Mouse (Mus musculus) cerebellum, adult 9-10 months (tissue): ENCODE measurements around the gene 2310007B03Rik.
A peak's percentile ranks its signal among the peaks of the same experiment; 100 is the strongest.

Experiments used
- DNase-seq: peaks from one replicate; pipeline ENCODE4 v3.0.0; 2022

2310007B03Rik gene

DNA sequence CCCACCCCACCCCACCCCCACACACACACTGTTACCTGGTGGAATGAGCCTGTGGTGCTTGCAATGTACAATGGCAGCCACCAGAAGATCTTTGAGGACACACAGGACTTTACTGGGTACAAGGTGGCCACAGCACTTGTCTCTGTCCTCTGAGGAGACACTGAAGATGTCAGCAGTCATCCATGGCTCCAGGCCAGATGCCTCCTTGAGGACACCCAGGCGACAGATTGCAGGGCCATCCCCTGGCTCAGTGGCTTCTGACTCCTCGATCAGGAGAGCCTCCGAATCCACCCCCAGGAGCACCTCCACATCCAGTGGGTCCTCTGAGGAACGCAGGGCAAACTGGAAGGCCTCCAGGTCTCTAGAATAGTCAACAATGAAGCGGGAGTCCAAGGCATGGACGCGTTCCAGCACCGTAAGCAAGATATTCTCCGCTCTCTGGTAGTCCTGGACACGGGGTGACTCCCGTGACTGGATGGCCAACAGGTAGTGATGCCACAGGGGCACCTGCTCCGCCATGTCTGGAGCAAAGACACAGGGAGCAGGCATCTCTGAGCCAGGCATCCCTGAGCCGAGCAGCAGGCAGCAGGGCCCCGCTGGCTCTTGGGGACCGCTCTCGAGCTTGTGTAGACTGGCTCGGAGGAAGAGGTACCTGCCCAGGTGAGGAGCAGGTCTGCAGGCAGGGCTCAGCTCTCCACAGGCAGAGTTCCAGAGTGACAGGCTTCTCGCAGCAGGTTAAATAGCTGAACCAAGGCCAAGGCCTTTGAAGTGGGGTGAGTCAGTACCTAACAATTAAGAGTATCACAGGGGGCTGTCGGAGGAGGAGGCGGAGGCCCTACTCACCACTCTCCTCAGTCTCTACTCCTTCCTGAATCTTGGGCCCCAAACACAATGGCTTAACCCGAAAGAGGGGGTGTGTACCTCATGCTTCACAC is 915 bp downstream of the 2310007B03Rik start:
- DNase-seq = peak; percentile 23

DNA sequence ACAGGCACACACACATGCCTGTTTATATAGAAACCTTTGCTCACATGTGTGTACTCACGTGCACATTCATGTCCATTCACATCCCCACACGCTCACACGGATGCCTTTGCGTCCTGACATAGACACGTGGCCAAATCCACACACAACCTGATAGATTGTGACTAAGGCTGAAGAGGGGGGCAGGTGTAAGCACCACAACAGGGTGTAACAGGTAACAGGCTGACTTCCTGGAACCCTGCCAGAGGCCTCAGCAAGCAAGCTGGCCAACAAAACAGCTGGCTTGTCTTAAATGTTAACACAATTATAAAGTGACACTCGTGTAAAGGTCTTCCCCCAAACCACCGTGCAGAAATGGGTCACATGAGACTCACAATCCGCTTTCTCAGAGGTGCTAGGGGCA is 1.8 kb downstream of the 2310007B03Rik start:
- no peak for DNase-seq

DNA sequence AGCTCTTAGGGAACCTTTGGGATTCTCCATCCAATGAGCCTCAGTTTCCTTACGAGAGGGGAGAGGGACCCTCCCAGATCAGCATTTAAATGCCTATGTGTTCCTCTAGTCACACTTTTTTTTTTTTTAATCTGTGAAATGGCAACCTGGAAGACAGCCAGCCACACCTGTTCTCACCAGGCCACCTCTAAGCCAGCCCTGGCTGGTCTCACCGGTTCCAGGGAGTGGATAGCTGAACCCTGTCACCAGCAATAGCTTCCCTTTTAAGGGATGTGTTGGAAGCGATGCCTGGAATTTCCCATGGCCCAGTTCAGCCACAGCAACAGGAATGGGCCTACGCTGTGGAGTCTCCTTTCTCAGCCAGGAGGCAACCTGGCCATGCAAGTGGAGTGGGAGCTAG is 3.2 kb downstream of the 2310007B03Rik start:
- DNase-seq = no peak

DNA sequence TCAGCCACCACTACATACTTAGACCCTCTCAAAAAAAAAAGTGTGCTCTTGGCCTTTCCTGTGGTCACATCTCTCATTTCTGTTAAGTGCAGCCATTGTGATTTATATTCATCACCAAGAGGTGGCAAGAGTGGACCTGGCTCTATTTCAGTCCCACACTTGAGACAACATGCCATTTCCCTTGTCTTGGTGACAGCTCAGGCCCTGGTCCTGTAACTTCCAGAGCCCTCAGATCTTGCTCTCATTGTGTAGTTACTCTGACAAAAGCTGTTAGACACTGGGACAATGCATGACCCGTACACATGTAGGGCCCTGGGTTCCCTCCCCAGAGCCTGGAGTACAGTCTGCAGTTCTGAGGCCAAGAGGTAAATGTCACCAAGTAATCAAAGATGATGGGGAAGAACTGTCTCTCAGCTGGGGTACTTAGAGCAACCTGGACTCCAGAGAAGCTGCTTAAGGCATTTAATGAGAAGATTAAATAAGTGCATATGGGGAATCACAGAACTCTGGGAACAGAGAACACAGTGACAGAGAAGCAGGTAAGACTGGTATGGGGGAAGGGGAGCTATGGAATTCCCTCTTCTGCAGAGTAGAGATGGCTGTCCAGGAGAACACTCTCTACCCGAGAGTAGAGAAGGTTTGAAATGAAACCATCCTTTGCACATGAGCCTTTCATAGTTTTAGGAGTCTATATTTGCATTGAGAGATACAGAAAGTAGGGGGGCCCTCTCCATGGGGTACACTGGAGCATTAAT is 9.7 kb downstream of the 2310007B03Rik start:
- DNase-seq = no peak

DNA sequence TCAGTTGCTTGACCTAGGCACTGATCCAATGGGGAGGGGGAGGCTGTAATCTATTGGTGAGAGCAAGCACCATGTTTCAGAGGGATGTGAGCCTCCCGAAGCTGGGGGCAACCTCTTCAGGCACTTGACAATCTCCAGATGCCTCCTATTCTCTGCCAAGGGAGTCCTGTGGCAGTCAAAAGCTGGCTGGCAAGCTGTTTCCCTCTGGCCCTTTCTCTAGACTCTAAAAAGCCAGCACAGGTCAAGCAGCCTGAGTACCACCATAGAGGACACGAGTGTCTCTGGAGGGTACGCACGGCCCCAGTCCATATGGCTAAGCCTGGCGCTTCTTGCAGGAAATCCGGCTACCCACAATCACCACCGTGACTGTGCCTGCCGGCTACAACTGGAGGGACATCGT is 16.6 kb downstream of the 2310007B03Rik start:
- no peak for DNase-seq

DNA sequence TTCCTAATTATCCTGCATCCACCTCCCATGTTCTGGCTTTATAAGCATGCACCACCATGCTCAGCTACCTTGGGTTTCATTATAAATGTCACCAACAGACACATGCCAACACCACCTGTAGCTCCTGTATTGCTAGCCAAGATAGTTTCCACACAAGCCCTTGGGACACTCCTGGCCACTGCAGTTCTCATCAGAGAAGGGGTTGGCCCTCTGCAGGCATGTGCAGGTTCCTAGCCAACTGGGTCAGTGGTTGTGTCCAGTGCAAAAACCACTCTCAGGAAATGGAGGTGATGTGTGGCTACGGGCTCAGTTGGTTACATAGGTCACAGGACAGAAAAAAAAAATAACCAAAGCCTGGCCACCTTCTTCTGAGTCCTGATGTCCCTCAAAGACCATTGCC is 17.9 kb downstream of the 2310007B03Rik start:
- no peak for DNase-seq

DNA sequence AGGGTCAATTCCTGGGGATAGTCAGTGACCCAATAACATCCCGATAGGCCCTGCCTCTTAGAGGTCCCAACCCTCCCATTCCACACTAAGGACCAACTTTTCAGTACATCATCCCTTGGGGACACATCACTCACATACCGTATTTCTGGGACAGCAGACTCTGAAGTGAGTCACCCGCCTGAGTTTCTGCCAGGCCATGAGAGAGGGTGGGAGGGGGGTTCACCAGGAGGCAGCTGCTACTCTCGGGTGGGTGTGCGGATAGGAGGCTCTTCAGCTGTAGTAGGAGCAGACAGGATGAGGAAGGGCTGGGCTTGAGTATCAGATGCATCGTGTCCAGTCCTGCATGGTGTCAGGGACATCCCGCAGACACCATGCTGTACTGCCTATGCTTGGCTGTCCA is 21.0 kb downstream of the 2310007B03Rik start:
- no peak for DNase-seq

DNA sequence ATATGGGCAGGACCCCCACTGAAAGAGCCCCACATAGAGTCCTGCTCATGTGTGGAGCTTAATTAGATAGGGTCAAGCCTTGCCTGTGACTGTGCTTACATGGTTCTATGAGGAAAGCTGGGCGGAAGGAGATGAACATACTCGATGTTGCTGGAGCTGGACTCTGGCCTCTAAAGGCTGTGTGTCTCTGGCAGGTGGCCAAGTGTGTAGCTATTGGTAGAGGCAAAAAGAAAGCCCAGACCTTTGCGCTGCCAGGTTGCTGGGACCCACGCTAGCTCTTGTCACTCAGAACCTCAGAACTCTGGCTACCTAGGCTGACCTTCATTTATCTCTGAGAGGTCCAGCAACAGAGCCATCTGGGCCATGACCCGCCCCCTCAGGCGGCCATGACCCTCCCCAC is 22.2 kb downstream of the 2310007B03Rik start:
- no peak for DNase-seq

DNA sequence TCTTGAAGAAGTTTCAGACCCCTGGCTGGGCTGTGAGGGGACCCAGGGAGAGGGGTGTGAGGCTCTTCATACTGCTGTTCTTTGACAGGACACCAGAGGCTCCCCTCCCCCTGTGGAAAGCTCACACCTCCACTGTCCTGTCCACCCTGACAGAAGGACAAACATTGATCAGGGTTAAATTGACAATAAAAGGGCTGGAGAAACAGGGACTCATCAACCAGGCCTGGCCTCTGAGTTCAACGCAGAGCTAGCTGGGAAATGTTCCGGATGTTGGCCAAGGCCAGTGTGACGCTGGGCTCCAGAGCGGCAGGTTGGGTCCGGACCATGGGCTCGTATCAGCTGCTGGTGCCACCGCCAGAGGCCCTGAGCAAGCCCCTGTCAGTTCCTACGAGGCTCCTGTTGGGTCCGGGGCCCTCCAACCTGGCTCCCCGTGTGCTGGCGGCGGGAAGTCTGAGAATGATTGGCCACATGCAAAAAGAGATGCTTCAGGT is 25.7 kb downstream of the 2310007B03Rik start, which contains the start of gene Agxt:
Gene Agxt, plus strand, starts transcription at position 205 of the 491 bp plus-strand sequence.
- no peak for DNase-seq

DNA sequence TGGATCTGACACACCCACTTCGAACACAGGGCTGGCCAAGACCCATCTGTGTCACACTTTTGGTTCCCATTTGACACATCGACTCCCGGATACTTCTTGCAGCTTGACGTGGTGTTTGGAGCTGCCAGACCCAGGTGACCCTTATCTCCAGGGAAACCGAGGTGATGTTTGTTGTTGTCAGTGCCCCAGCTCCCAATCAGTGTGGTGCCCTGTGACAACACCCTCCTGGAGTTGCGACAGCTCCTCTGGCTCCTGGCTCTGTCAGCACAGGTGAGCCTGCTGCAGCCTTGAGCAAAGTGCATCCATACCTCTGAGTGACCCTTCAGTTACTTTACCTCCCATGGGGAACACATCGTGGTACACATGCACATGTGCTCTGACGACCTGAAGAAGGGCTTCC is 28.1 kb downstream of the 2310007B03Rik start:
- no peak for DNase-seq

DNA sequence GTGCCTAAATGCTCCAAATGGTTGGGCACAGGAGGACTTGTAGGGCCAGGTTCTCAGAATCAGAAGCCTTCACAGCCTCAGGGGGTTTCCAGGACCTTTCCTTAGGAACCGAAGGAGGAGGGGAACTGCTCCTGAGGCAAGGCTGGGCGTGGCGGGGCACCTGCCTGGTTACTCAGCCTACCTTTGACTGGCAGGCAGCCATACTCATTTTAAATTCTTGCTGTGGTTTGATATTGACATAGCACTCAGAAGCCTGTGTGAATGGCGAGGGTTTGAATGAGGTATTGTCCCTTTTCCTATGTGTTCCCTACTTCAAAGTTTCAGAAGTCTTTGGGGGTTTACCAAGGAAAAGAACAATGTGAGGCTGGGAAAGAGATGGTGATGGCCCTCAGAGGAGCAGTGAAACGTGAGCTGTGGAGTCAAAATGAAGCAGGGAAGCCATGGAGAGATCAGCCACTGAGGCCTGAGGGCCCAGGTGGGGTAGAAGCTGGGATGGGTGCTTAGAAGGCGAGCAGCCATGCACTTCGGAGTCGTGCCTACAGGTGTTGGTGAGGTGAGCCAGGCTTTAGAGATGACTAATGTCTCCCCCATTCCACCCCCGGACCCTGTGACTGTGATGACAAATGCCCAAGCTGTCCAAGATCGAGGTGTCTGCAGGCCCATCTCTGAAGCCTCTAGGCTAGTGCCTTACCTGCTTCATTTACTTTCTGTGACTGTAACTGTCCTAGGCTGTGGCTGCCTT is 30.3 kb downstream of the 2310007B03Rik start:
- no peak for DNase-seq

DNA sequence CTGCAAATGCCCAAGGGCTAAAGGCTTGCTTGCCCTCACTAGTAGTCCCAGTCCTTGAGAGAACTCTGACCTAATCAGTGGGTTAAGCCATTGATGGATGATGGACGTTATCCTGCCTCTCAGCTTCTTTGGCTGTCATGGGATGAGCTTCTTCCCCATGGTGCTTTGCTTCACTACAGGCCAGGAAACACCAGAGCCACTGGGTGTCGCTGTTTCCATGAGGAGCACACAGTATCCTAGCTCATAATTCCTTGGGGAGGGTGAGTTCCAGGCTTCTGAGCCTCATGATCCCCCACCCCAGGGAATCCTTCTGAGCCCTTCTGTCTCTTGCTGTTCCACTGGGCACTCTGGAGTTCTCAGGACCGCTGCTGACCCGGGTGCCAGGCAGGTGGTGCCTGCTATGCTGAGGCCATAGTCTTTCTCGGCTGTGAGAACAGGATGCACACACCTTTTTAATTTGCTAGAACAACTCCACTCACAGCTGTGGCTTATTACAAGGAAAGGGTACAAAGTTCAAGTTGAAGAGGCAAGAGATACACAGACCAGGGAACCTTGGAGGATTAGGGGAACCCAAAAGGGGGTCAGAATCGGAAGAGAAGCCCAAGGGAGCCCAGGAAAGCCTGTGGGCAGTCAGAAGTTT is 31.9 kb downstream of the 2310007B03Rik start:
- DNase-seq = peak; percentile 55

DNA sequence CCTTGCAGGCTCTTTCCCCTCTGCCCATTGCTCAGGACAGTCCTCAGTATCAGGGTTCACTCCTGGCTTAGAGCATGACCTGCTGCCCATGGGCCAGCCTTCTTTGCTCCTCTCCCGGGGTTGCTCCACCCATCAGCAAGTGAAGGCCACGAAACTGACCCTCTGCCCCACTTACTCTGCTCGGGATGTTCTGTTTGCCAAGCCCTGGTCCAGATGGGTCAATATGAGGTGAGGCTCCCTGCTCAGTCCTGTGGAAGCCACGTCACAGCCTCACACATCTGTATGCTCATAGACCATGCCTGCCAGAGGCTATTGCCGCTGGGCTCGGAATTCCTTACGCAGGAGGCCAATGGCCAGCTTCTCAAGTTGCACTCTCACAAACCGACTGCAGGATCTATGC is 32.5 kb downstream of the 2310007B03Rik start:
- no peak for DNase-seq

DNA sequence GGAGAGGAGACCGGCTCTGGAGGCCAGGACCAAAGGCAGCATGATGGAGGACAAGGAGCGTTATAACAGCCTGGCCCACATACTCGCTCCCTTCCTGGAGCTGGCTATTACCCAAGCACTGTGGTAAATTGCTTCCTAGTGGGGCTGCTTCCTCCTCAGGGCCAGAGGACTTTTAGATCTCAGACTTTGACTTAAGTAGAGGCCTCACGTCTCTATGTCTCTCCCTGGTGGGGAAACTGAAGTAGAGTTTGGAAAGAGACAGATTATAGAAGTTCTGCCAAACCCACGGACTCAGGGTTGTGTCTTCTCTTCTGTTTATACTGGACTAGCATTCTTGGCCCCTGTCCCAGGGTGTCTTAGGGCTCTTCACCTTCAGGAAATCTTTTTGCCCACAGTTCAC is 35.5 kb downstream of the 2310007B03Rik start:
- DNase-seq = no peak

DNA sequence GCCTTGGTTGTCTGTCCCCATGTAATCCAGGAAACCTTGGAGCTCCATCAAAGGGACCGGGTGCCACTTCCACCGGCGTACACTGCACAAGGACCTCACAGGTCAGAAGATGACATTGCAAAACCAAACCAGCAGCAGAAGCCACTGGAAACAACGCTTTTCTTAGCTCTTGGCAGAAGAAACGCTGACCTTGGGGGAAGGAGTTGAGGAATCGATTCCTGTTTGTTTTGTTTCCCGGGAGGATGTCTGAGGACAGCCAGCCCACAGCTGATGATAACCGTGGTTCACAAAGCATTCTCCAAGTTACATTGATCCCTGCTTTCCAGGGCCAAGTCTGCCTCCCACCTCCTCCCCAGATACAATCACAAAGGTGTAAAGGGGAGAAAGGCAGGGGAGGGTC is 36.7 kb downstream of the 2310007B03Rik start:
- no peak for DNase-seq

DNA sequence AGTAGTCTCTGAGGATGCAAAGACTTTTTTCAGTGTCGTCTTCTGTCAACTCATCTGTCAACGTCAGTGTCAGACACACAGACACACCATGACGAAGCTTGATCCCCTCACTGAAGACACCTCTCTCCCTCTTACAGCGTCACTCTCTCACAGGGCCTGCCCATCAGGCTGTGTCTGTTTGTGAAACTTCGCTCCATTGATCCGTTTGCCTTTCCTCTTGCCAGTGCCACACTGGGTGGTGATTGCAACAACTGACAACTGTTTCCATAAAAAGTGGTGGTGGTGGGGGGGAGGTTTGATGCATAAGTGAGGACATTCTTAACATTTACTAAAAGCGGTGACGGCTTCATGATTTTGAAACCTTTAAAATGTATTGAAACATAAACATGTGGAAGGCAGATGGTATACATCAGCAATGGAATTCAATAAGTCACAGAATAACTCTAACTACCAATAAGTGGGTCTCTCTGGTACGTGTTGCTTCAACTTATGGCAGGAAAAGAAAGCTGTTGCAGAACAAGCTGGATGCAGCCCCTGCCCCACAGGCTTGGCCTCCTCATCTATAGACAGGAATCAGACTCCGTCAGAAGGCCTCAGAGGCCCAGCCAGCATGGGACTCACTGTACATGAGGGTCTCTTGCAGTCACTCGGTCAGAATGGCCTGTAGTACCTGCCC is 37.4 kb downstream of the 2310007B03Rik start:
- no peak for DNase-seq

DNA sequence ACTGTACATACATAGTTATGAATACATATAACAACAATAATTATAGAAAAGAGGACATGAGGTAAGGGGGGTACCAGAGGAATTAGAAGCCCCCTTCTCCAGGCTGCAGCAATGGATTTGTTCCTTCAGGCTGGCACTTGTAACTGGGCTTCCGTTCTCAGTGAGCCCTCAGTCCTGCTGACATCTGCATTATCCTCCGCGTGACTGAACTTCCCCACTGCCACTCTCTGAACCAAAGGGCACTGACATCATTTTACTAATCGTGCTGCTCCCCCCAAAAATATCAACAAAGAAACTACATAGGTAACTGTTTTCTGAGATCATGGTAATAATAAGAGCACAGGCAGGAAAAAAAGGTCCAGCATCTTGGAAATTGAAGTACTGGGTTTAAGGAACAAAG is 41.9 kb downstream of the 2310007B03Rik start:
- DNase-seq = no peak

DNA sequence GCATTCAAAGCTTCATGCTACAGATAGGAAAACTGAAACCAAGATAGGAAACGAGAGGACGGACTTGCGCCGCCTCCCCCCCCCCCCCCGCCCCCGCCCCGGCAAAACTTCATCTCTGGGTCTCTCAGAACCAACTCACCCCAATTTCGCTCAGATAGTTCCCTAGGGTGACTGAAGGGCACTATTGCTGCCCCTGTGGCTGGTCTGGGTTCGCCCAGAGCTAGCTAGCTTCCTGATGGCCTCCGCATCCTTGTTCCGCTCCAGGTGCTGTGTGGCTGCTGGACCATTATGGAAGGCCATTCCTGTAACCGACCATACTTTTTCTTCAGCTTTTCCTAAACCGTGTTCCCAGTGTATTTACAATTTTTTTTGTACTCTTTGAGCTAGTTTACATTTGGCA is 45.3 kb downstream of the 2310007B03Rik start:
- DNase-seq = no peak

DNA sequence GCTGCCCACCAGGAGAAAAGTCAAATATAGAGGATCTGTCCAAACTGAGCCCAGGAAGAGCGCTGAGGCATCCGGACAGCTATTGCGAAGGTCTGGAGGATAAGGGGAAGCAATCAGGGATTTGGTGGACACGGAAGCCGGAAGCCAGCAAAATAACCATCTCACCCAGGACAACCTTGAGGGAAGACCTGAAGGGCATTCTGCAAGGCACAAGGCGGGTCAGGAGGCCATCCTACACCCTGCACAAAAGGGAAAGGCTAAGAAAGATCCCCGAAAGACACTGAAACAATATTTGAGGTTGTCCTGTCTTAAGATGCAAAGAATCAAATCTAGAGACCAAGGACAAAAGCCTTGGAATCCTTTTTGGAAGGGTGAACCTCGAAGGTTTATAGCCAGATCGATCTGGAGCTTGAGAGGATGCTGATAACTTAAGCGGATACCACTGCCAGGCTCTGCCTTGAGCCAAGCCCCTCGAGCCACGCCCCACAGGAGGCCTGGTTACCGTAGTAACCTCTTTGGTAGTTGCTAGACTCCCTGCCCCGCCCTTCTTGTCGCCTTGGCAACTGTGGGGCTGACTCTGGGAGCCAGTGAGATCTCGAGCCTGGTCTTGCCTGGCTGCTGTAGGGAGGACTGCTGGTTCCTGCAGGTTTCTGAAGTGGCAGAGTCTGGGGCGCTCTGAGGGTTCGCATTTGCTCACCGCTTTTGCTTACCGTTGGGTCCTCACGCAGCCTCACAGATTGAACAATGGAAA is 45.9 kb downstream of the 2310007B03Rik start:
- peak; percentile 80 for DNase-seq

DNA sequence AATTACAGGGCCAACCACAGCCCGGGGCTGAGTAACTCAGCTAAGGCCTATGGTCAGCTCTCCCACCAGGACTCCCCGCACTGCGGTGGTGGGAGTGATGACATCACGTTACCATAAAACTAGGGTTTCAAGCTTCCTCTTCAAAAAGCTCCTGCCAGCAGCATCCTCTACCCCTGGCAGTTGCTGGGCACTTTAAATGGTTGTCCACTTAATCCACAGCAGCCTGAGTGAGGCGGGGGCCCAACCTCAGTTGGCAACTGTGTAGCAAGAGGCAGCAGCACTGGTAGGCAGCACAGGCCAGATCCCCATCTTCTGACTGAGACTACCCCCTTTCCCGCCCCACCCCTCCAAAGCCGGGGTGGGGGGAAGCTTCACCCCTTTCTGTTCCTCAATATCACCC is 58.0 kb downstream of the 2310007B03Rik start:
- peak; percentile 54 for DNase-seq

DNA sequence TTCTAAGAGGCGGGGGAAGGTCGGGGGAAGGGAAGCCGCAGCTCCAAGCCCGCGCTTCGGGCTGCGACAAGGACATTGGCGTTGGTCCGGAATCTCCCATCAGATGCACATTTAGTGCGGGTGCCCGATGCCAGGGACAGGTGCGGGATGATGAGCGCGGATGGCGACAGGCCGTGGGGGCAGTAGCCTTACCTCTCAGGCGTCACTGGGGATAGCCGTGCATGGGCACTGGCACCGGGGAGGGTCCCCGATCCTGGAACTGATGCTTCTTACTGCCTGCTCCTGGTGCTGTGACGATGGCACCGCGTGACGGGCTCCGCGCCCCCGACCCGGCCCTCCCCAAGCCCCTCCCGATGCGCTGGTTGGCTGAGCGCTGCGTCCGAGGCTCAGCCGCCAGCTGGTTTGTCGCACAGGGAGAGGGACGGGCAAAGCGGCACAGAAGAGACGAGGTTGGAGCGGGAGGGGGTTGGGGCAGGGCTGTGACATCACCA is 59.1 kb downstream of the 2310007B03Rik start, which contains the start of gene Kif1a:
Gene Kif1a, minus strand, starts transcription at position 381 of the 491 bp plus-strand sequence.
- peak; percentile 89 for DNase-seq
